8 mouse cellular contexts compared by ENCODE assay signal in the genomic region with DNA sequence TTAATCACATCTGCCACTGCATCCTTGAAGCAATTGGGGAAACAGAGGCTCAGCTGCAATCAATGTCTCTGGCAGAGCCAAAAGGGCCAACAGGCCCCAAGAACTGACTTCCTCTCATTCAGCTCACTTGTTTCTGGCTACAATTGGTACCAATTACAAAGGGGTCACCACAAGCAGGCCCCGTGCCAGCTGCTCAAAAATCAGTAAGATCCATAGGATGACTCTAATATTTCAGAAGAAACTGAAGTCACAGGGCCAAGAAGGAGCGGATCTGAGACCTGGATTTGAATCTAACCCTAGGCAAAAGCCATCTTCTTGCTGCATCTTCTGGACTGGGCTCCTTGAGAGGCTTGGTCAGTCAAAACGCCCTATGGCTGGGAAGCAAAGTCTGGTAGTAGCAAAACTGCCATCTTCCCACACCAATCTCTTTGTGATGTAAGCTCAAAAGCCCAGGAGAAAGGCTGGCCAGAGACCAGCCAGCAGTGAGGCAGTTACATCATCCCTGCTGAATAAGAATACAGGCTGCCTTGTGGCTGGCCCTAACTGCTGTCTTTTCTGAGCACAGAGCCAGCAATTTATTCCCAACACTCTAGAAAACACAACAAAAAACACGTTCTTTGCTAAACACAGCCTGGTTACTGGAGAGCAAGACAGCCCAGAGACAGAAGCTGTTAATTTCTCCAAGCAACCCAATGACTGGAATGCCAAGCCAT. TPM values are rescaled to one million over a fixed set of nuclear protein-coding genes. Genes with fewer than 3 reads are reported as not detected.
DNase-seq lines count a peak whose midpoint lies in the region; ATAC-seq and TF ChIP-seq lines count a peak whose summit lies in the region.

No protein-coding gene starts in this region.

- no peaks in the 10 kb centered on the region for H3K9me3 ChIP-seq in embryonic facial prominence, embryonic 12.5 days
- H3K9me3 ChIP-seq in hindbrain, embryonic 12.5 days (replicated peaks), result no peaks in the 10 kb centered on the region
- no peaks in the 10 kb centered on the region for H3K9me3 ChIP-seq in limb, embryonic 14.5 days (ENCODE audit: control insufficient read depth, low read length)
- H3K9me3 ChIP-seq in stomach, embryonic 15.5 days, result no peaks in the 10 kb centered on the region

- H3K4me2 ChIP-seq in embryonic facial prominence, embryonic 12.5 days (replicated peaks), result peak overlapping the region; percentile 99
- peak overlapping the region; percentile 99 for H3K4me2 ChIP-seq in hindbrain, embryonic 12.5 days (replicated peaks)
- peak overlapping the region; percentile 91; the same call in 1 of the 2 replicates for H3K4me2 ChIP-seq in limb, embryonic 14.5 days (replicated peaks; ENCODE audit: low read depth, low read length, severe bottlenecking)
- peak overlapping the region; percentile 82 for H3K4me2 ChIP-seq in stomach, embryonic 15.5 days

- TF ChIP-seq POLR2A in lung, adult 2 months (IDR thresholded peaks at IDR 0.05; ENCODE audit: borderline replicate concordance, extremely low read depth, low read depth, low read length), result no peak
- TF ChIP-seq POLR2A in limb, embryonic 14.5 days (IDR thresholded peaks at IDR 0.05; ENCODE audit: borderline replicate concordance, extremely low read depth, insufficient read depth, insufficient read length), result no peak
- TF ChIP-seq POLR2A in kidney, adult 2 months (IDR thresholded peaks at IDR 0.05; ENCODE audit: low read depth, low read length), result no peak

- no peak overlapping the region for H3K4me3 ChIP-seq in lung, adult 2 months (replicated peaks; ENCODE audit: extremely low read depth, low read depth, low read length)
- H3K4me3 ChIP-seq in embryonic facial prominence, embryonic 12.5 days, result peak overlapping the region; percentile 100
- no peak overlapping the region for H3K4me3 ChIP-seq in hindbrain, embryonic 12.5 days
- H3K4me3 ChIP-seq in limb, embryonic 14.5 days (replicated peaks; ENCODE audit: low read length), result peak overlapping the region; percentile 100; the same call in 1 of the 2 replicates
- peak overlapping the region; percentile 99; the same call in 1 of the 2 replicates for H3K4me3 ChIP-seq in stomach, embryonic 15.5 days (replicated peaks)
- no peak overlapping the region for H3K4me3 ChIP-seq in kidney, adult 2 months (ENCODE audit: insufficient read depth, low read depth, low read length)

- H3K36me3 ChIP-seq in embryonic facial prominence, embryonic 12.5 days, result peaks cover 21% of the 10 kb centered on the region; the same call in 1 of the 2 replicates
- peaks cover 7% of the 10 kb centered on the region; the same call in 1 of the 2 replicates for H3K36me3 ChIP-seq in hindbrain, embryonic 12.5 days
- peaks cover 4% of the 10 kb centered on the region; the same call in 1 of the 2 replicates for H3K36me3 ChIP-seq in limb, embryonic 14.5 days (ENCODE audit: control insufficient read depth, insufficient read depth, low read length)
- no peaks in the 10 kb centered on the region for H3K36me3 ChIP-seq in stomach, embryonic 15.5 days
- no peaks in the 10 kb centered on the region for H3K36me3 ChIP-seq in kidney, adult 2 months (ENCODE audit: control insufficient read depth, insufficient read depth, low read length)

- H3K4me1 ChIP-seq in lung, adult 2 months (ENCODE audit: control insufficient read depth, insufficient read depth, low read length), result peaks cover 9% of the 10 kb centered on the region
- peaks cover 21% of the 10 kb centered on the region for H3K4me1 ChIP-seq in embryonic facial prominence, embryonic 12.5 days
- peaks cover 29% of the 10 kb centered on the region for H3K4me1 ChIP-seq in hindbrain, embryonic 12.5 days
- peaks cover 13% of the 10 kb centered on the region for H3K4me1 ChIP-seq in limb, embryonic 14.5 days (ENCODE audit: control insufficient read depth, insufficient read depth, low read length)
- H3K4me1 ChIP-seq in stomach, embryonic 15.5 days, result peaks cover 17% of the 10 kb centered on the region
- H3K4me1 ChIP-seq in kidney, adult 2 months (ENCODE audit: control insufficient read depth, insufficient read depth, low read length), result peaks cover 30% of the 10 kb centered on the region

- H3K9ac ChIP-seq in embryonic facial prominence, embryonic 12.5 days, result 0 out of 2 replicates have a peak overlapping the region, but pooled peaks have one; percentile 94
- peak overlapping the region; percentile 94 for H3K9ac ChIP-seq in hindbrain, embryonic 12.5 days
- no peak overlapping the region for H3K9ac ChIP-seq in limb, embryonic 14.5 days (ENCODE audit: low read depth, low read length, severe bottlenecking)
- no peak overlapping the region for H3K9ac ChIP-seq in stomach, embryonic 15.5 days

- H3K27me3 ChIP-seq in embryonic facial prominence, embryonic 12.5 days, result no peaks in the 10 kb centered on the region
- H3K27me3 ChIP-seq in hindbrain, embryonic 12.5 days, result no peaks in the 10 kb centered on the region
- H3K27me3 ChIP-seq in limb, embryonic 14.5 days (ENCODE audit: control insufficient read depth, insufficient read depth, low read length), result no peaks in the 10 kb centered on the region
- no peaks in the 10 kb centered on the region for H3K27me3 ChIP-seq in stomach, embryonic 15.5 days (replicated peaks)
- no peaks in the 10 kb centered on the region for H3K27me3 ChIP-seq in kidney, adult 2 months (replicated peaks; ENCODE audit: control insufficient read depth, insufficient read depth, low read length)

- no peak for ATAC-seq in embryonic facial prominence, embryonic 12.5 days (ENCODE audit: insufficient number of reproducible peaks, insufficient read depth, low FRiP score, low TSS enrichment)
- no peak for ATAC-seq in hindbrain, embryonic 12.5 days (ENCODE audit: low FRiP score)
- no peak for ATAC-seq in limb, embryonic 14.5 days (ENCODE audit: low FRiP score, low read depth)
- no peak for ATAC-seq in stomach, embryonic 15.5 days (ENCODE audit: insufficient read depth, low FRiP score, low read depth)

- no peak for TF ChIP-seq CTCF in lung, adult 2 months (IDR thresholded peaks at IDR 0.05; ENCODE audit: insufficient read depth, low read length)
- TF ChIP-seq CTCF in kidney, adult 2 months (conservative IDR thresholded peaks at IDR 0.05; ENCODE audit: insufficient read depth, insufficient read length, low read depth, low read length), result no peak

- H3K27ac ChIP-seq in embryonic facial prominence, embryonic 12.5 days, result no peak overlapping the region
- no peak overlapping the region for H3K27ac ChIP-seq in hindbrain, embryonic 12.5 days
- no peak overlapping the region for H3K27ac ChIP-seq in limb, embryonic 14.5 days (replicated peaks; ENCODE audit: low read depth, low read length)
- H3K27ac ChIP-seq in stomach, embryonic 15.5 days, result no peak overlapping the region
- H3K27ac ChIP-seq in kidney, adult 2 months (ENCODE audit: insufficient read depth, low read depth, low read length), result no peak overlapping the region

- WGBS in lung, adult 2 months, result 70% methylated on average over 4 of the region's 4 CpGs
- WGBS in embryonic facial prominence, embryonic 12.5 days, result 73% methylated on average over 4 of the region's 4 CpGs
- WGBS in hindbrain, embryonic 12.5 days, result 82% methylated on average over 4 of the region's 4 CpGs
- 66% methylated on average over 4 of the region's 4 CpGs for WGBS in limb, embryonic 14.5 days
- WGBS in stomach, embryonic 15.5 days, result 75% methylated on average over 4 of the region's 4 CpGs
- 65% methylated on average over 4 of the region's 4 CpGs for WGBS in kidney, adult 2 months

- peak; percentile 50 for DNase-seq in lung, postnatal 10 days
- DNase-seq in lung, adult 2 months, result no peak
- no peak for DNase-seq in limb, embryonic 14.5 days (ENCODE audit: low spot score)
- DNase-seq in kidney, adult 2 months, result no peak
- no peak for DNase-seq in embryo, embryonic 10 days (ENCODE audit: low spot score)

RNA-seq across cellular contexts. Expression of a gene that starts 1.5 kb away (rescaled TPM):
- 87.2 and 122 TPM in 2 replicates for polyA plus RNA-seq in lung, adult 2 months (2012; rRNA removed)
- 94.4 and 96.9 TPM in 2 replicates for polyA plus RNA-seq in embryonic facial prominence, embryonic 12.5 days (2016; fragmentation: Nextera tagmentation; extraction: Ambion mirVana)
- polyA plus RNA-seq in hindbrain, embryonic 12.5 days (2016; fragmentation: Nextera tagmentation; extraction: Ambion mirVana), result 120 TPM in 2 replicates
- 83.6 and 102 TPM in 2 replicates for polyA plus RNA-seq in limb, embryonic 14.5 days (2012; rRNA removed)
- 78.1 and 81.9 TPM in 2 replicates for polyA plus RNA-seq in limb, embryonic 14.5 days (2014; fragmentation: Nextera tagmentation; extraction: Ambion mirVana)
- 66.5 and 71.9 TPM in 2 replicates for polyA plus RNA-seq in stomach, embryonic 15.5 days (2015; fragmentation: Nextera tagmentation; extraction: Ambion mirVana)
- 97.9 and 98.2 TPM in 2 replicates for polyA plus RNA-seq in kidney, adult 2 months (2012; rRNA removed)

RNA-seq across cellular contexts. Expression of a gene that starts 1.7 kb away (rescaled TPM):
- polyA plus RNA-seq in lung, adult 2 months (2012; rRNA removed), result 23.3 and 23.5 TPM in 2 replicates
- 14.3 and 16.3 TPM in 2 replicates for polyA plus RNA-seq in embryonic facial prominence, embryonic 12.5 days (2016; fragmentation: Nextera tagmentation; extraction: Ambion mirVana)
- 20.8 and 25.3 TPM in 2 replicates for polyA plus RNA-seq in hindbrain, embryonic 12.5 days (2016; fragmentation: Nextera tagmentation; extraction: Ambion mirVana)
- 17.8 and 23.0 TPM in 2 replicates for polyA plus RNA-seq in limb, embryonic 14.5 days (2012; rRNA removed)
- 12.3 and 12.4 TPM in 2 replicates for polyA plus RNA-seq in limb, embryonic 14.5 days (2014; fragmentation: Nextera tagmentation; extraction: Ambion mirVana)
- polyA plus RNA-seq in stomach, embryonic 15.5 days (2015; fragmentation: Nextera tagmentation; extraction: Ambion mirVana), result 11.2 and 13.2 TPM in 2 replicates
- 26.5 and 31.5 TPM in 2 replicates for polyA plus RNA-seq in kidney, adult 2 months (2012; rRNA removed)

RNA-seq across cellular contexts. Expression of a gene that starts 47.0 kb away (rescaled TPM):
- 70.8 and 85.0 TPM in 2 replicates for polyA plus RNA-seq in lung, adult 2 months (2012; rRNA removed)
- polyA plus RNA-seq in embryonic facial prominence, embryonic 12.5 days (2016; fragmentation: Nextera tagmentation; extraction: Ambion mirVana), result 76.3 and 83.4 TPM in 2 replicates
- 30.1 and 39.0 TPM in 2 replicates for polyA plus RNA-seq in hindbrain, embryonic 12.5 days (2016; fragmentation: Nextera tagmentation; extraction: Ambion mirVana)
- 123 and 187 TPM in 2 replicates for polyA plus RNA-seq in limb, embryonic 14.5 days (2012; rRNA removed)
- 67.9 and 69.1 TPM in 2 replicates for polyA plus RNA-seq in limb, embryonic 14.5 days (2014; fragmentation: Nextera tagmentation; extraction: Ambion mirVana)
- polyA plus RNA-seq in stomach, embryonic 15.5 days (2015; fragmentation: Nextera tagmentation; extraction: Ambion mirVana), result 13.6 and 16.0 TPM in 2 replicates
- 10.4 and 13.2 TPM in 2 replicates for polyA plus RNA-seq in kidney, adult 2 months (2012; rRNA removed)

Comparison
In these comparisons a context has a peak if more than half of its experiments do, and no peak if none do; other contexts are left out.
1. H3K4me3 ChIP-seq: peak in embryonic facial prominence, embryonic 12.5 days (single experiment), limb, embryonic 14.5 days (single experiment) and stomach, embryonic 15.5 days (single experiment); none in lung, adult 2 months (single experiment), hindbrain, embryonic 12.5 days (single experiment) and kidney, adult 2 months (single experiment).
2. H3K9ac ChIP-seq: peak in embryonic facial prominence, embryonic 12.5 days (single experiment) and hindbrain, embryonic 12.5 days (single experiment); none in limb, embryonic 14.5 days (single experiment) and stomach, embryonic 15.5 days (single experiment).
3. Peak in every context shown above with its lines, with median percentiles within 50 percentile points of each other: H3K4me2 ChIP-seq.